Mouse (Mus musculus): ENCODE measurements around the gene Ghrhr. TPM values are rescaled to one million over a fixed set of nuclear protein-coding genes. Genes with fewer than 3 reads are reported as not detected.
A peak's percentile ranks its signal among the peaks of the same experiment; 100 is the strongest.

The Ghrhr gene
- polyA plus RNA-seq (2011; ENCODE audit: insufficient read length, low read depth, missing spikeins): not detected in 2 replicates

DNA sequence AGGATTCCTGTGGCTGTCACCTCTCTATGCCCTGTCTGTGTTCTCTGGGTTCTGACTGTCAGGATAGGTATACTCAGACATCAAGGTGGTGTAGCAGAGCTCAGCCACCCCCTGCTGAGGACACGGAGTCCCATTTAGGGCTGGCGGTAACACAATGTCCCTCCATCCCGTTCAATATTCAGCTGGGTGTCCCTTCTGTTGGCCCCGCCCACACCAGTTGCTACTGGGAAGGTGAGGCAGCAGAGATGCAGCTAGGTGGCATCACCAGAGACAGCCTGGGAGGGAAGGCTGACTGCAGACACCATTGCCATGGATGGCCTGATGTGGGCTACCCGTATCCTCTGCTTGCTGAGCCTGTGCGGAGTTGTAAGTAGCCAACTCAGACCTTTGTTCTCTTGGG is at the start of gene Ghrhr:
Gene Ghrhr, plus strand, starts transcription at position 220 of the 400 bp plus-strand sequence.
- TF ChIP-seq CTCF (IDR thresholded peaks at IDR 0.05; ENCODE audit: borderline replicate concordance, insufficient read depth, low read length): no peak
- no peak for TF ChIP-seq POLR2A (IDR thresholded peaks at IDR 0.05; ENCODE audit: low read depth, low read length)
- no peak within 1 kb of the TSS for H3K4me3 ChIP-seq (ENCODE audit: insufficient read depth, low read length)
- H3K27ac ChIP-seq (ENCODE audit: insufficient read depth, low read length): no peak within 1 kb of the TSS
- H3K4me1 ChIP-seq (ENCODE audit: control insufficient read depth, insufficient read depth, low read length): no peaks in the 10 kb centered on the region

GRCm38 (mm10) chr6:55326299-55326698 is 49.8 kb upstream of the Ghrhr start:
- TF ChIP-seq POLR2A (IDR thresholded peaks at IDR 0.05; ENCODE audit: low read depth, low read length) (no peak), CTCF (IDR thresholded peaks at IDR 0.05; ENCODE audit: borderline replicate concordance, insufficient read depth, low read length) (no peak)
- H3K4me1 ChIP-seq (ENCODE audit: control insufficient read depth, insufficient read depth, low read length): no peaks in the 10 kb centered on the region
- no peak overlapping the region for H3K4me3 ChIP-seq (ENCODE audit: insufficient read depth, low read length)
- no peak overlapping the region for H3K27ac ChIP-seq (ENCODE audit: insufficient read depth, low read length)

DNA sequence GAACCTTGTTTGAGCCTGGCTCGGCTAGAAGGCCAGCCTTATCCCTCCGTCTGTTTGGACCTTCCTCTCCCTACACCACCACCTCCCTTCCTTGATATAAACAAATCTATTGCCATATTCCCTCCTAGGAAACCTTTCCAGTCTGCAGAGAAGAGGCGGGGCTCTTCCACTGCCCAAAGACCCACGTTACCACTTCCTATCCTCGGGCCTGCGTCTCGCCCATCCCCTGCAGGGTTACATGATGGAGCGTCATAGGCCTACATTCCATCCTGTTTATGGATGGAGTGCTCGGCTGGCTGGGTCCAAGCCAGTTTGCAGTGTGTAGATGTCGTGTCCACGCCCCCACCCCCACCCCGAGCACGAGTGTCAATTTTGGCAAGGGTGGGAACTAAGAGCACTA is 48.8 kb upstream of the Ghrhr start:
- TF ChIP-seq CTCF (IDR thresholded peaks at IDR 0.05; ENCODE audit: borderline replicate concordance, insufficient read depth, low read length) (no peak), POLR2A (IDR thresholded peaks at IDR 0.05; ENCODE audit: low read depth, low read length) (no peak)
- Histone ChIP-seq H3K27ac (ENCODE audit: insufficient read depth, low read length) (no peak overlapping the region), H3K4me3 (ENCODE audit: insufficient read depth, low read length) (no peak overlapping the region), H3K4me1 (ENCODE audit: control insufficient read depth, insufficient read depth, low read length) (no peaks in the 10 kb centered on the region)

DNA sequence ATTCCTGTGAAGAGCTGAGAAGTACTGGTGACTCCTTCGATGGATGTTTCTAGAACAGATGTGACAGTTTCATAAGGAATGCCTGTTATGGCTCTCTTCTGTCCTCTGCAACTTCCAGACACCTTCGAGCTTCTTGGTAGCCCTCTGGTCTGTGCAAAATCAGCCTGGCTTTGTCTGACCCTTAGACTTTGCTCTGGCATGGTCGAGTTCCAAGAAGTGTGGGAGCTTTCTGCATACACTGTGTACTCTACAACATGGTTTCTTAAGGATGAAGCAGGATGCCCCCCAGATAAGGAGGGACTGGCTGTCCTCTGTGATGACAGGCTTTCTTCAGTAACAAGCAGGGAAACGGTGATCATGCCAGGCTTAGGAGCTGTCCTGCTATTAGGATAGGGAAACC is 47.9 kb upstream of the Ghrhr start:
- TF ChIP-seq POLR2A (IDR thresholded peaks at IDR 0.05; ENCODE audit: low read depth, low read length): no peak
- no peak for TF ChIP-seq CTCF (IDR thresholded peaks at IDR 0.05; ENCODE audit: borderline replicate concordance, insufficient read depth, low read length)
- Histone ChIP-seq H3K4me3 (ENCODE audit: insufficient read depth, low read length) (no peak overlapping the region), H3K27ac (ENCODE audit: insufficient read depth, low read length) (no peak overlapping the region), H3K4me1 (ENCODE audit: control insufficient read depth, insufficient read depth, low read length) (no peaks in the 10 kb centered on the region)

DNA sequence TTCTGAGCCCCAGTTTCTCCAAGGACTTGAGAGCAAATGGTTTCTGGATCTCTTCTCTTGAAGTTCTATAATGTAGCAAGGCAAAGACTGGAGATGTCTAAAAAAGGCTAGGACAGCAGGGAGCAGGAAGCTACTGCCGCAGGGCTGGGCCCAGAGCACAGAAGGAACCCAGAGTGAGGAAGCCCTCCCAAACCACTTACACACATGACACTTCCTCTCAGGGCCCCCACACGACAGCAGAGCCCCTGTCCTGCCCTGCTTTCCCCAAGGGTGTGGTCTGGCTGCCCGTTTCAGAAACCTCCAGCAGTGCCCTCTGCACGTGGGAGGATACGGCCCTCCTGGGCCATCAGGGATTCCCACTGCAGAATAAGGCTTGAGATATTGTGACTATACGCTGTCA is 44.8 kb upstream of the Ghrhr start:
- TF ChIP-seq POLR2A (IDR thresholded peaks at IDR 0.05; ENCODE audit: low read depth, low read length) (no peak), CTCF (IDR thresholded peaks at IDR 0.05; ENCODE audit: borderline replicate concordance, insufficient read depth, low read length) (no peak)
- no peak overlapping the region for H3K4me3 ChIP-seq (ENCODE audit: insufficient read depth, low read length)
- H3K4me1 ChIP-seq (ENCODE audit: control insufficient read depth, insufficient read depth, low read length): 0 out of 2 replicates have a peak, but pooled peaks cover 2% of the 10 kb centered on the region
- no peak overlapping the region for H3K27ac ChIP-seq (ENCODE audit: insufficient read depth, low read length)

GRCm38 (mm10) chr6:55332100-55332772 is 43.9 kb upstream of the Ghrhr start:
- Histone ChIP-seq H3K4me1 (ENCODE audit: control insufficient read depth, insufficient read depth, low read length) (0 out of 2 replicates have a peak, but pooled peaks cover 2% of the 10 kb centered on the region), H3K4me3 (ENCODE audit: insufficient read depth, low read length) (no peak overlapping the region), H3K27ac (ENCODE audit: insufficient read depth, low read length) (no peak overlapping the region)
- TF ChIP-seq CTCF (IDR thresholded peaks at IDR 0.05; ENCODE audit: borderline replicate concordance, insufficient read depth, low read length) (no peak), POLR2A (IDR thresholded peaks at IDR 0.05; ENCODE audit: low read depth, low read length) (no peak)

GRCm38 (mm10) chr6:55332773-55333109 is 43.4 kb upstream of the Ghrhr start:
- TF ChIP-seq CTCF (IDR thresholded peaks at IDR 0.05; ENCODE audit: borderline replicate concordance, insufficient read depth, low read length) (no peak), POLR2A (IDR thresholded peaks at IDR 0.05; ENCODE audit: low read depth, low read length) (no peak)
- no peak overlapping the region for H3K27ac ChIP-seq (ENCODE audit: insufficient read depth, low read length)
- no peak overlapping the region for H3K4me3 ChIP-seq (ENCODE audit: insufficient read depth, low read length)
- H3K4me1 ChIP-seq (ENCODE audit: control insufficient read depth, insufficient read depth, low read length): 0 out of 2 replicates have a peak, but pooled peaks cover 2% of the 10 kb centered on the region

DNA sequence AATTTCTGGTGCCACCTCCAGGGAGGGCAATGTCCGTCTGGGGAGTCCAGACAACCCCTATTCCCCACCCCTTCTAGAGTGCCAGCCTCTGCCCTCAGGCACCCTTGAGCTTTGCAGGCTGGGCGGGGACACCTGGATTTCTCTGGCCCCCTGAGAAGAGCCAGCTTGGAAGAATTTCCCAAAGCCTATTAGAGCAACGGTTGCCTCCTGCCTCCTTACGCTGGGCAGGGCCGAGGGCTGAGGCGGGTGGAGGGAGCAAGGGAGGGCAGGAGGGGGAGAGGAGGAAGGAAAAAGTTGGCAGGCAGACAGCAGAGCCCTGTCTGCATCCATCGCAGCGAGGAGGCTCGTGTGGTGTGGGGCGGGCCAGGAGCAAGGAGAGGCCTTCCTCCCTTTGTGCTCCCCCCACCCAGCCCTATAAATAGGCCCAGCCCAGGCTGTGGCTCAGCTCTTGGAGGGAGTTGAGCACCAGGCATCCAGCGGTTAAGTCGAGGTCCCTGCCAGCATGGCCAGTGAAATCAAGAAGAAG is 40.0 kb upstream of the Ghrhr start, which contains the start of gene Aqp1:
Gene Aqp1, plus strand, starts transcription at position 444 of the 526 bp plus-strand sequence.
- TF ChIP-seq CTCF (IDR thresholded peaks at IDR 0.05; ENCODE audit: borderline replicate concordance, insufficient read depth, low read length) (no peak), POLR2A (IDR thresholded peaks at IDR 0.05; ENCODE audit: low read depth, low read length) (peak; percentile 64)
- no peak within 1 kb of the TSS for H3K27ac ChIP-seq (ENCODE audit: insufficient read depth, low read length)
- H3K4me1 ChIP-seq (ENCODE audit: control insufficient read depth, insufficient read depth, low read length): peaks cover 4% of the 10 kb centered on the region; the same call in 1 of the 2 replicates
- peak within 1 kb of the TSS; percentile 22 for H3K4me3 ChIP-seq (ENCODE audit: insufficient read depth, low read length)

- H3K4me3 ChIP-seq (ENCODE audit: insufficient read depth, low read length): peak overlapping the region; percentile 22; the same call in 1 of the 2 replicates
- H3K27ac ChIP-seq (ENCODE audit: insufficient read depth, low read length): no peak overlapping the region
- TF ChIP-seq POLR2A (IDR thresholded peaks at IDR 0.05; ENCODE audit: low read depth, low read length) (no peak), CTCF (IDR thresholded peaks at IDR 0.05; ENCODE audit: borderline replicate concordance, insufficient read depth, low read length) (no peak)
Observed at GRCm38 (mm10) chr6:55337242-55337641, 38.9 kb upstream of the Ghrhr start.

GRCm38 (mm10) chr6:55338077-55338476 is 38.0 kb upstream of the Ghrhr start:
- TF ChIP-seq POLR2A (IDR thresholded peaks at IDR 0.05; ENCODE audit: low read depth, low read length): no peak
- TF ChIP-seq CTCF (IDR thresholded peaks at IDR 0.05; ENCODE audit: borderline replicate concordance, insufficient read depth, low read length): no peak

More at GRCm38 (mm10) chr6:55337242-55337641, 38.9 kb upstream of the Ghrhr start:
- H3K4me1 ChIP-seq (ENCODE audit: control insufficient read depth, insufficient read depth, low read length): peaks cover 4% of the 10 kb centered on the region; the same call in 1 of the 2 replicates

More at GRCm38 (mm10) chr6:55338077-55338476, 38.0 kb upstream of the Ghrhr start:
- Histone ChIP-seq H3K27ac (ENCODE audit: insufficient read depth, low read length) (no peak overlapping the region), H3K4me3 (ENCODE audit: insufficient read depth, low read length) (peak overlapping the region; percentile 22; the same call in 1 of the 2 replicates), H3K4me1 (ENCODE audit: control insufficient read depth, insufficient read depth, low read length) (peaks cover 4% of the 10 kb centered on the region; the same call in 1 of the 2 replicates)

Measured in embryonic fibroblast, embryonic 13.5 days (primary cell).